Mouse (Mus musculus) naive thymus-derived CD4-positive, alpha-beta T cell, adult 2 months (primary cell): Measurements from ENCODE around the gene Lgals12.

Experiments
- DNase-seq: peaks from one replicate; pipeline ENCODE4 v3.0.0-alpha.2; 2011; ENCODE audit warnings: low read depth

Lgals12 gene

GRCm38 (mm10) chr19:7583599-7583998, 23.4 kb downstream of the Lgals12 start:
- DNase-seq, result no peak

DNA sequence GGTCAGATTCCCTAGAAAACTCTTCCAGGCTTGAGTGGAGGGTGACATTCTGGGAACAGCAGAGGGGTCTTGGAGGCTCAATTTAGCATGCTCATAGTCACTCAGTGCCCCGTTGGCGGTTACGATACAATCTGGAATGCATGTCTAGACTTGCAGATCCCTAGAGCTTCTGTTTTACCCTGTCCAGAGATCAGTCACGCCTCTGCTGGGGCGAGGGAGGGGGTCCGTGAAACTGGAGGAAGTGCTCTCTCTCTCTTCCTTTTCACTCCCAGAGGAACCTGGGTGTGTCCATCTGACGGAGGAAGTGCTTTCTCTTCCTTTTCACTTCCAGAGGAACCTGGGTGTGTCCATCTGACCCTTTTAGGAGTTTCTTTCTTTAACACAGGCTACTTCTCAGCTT, 23.9 kb downstream of the Lgals12 start:
- no peak for DNase-seq

DNA sequence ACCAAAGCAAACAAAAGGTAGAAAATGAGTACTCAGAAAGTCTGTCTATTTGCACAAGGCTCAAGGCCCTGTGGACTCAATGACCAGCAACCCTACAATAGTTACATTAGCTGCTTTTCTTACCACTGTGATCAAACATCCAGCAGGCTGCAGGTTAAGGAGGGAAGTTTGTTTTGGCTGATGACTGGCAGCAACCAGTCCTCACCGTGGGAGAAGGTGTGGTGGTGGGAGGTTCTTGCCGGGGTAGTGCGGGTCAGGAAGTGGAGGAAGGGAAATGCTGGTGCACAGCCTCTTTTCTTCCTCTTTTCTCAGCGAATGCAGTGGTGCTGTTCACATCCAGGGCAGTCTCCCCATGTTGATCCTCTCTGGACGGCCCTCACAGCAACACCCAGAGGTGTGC, 26.0 kb downstream of the Lgals12 start:
- DNase-seq, result no peak

DNA sequence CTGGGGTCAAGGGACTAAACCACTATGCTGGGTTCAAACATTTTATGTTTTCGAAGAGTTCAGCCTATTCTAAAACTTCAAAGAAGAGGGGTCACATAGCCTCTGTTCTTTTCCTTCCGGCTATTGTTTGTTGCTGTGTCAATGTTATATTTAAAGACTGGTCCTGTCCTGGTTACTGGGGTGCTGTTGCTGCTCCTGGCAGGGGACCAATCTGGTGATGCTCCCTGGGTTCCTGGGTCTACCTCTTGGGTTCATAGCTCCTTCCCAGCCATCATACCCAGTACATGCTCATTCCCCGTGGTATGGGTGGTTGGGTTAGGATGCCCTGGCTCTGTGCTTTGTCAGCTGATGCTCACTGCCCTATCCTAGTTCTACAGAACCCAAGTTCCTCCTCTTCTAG, 29.3 kb downstream of the Lgals12 start:
- no peak for DNase-seq

- DNase-seq, result no peak
Measured at GRCm38 (mm10) chr19:7576180-7576579, 30.8 kb downstream of the Lgals12 start.

- DNase-seq, result peak; percentile 14
Measured at GRCm38 (mm10) chr19:7569650-7570049, 37.3 kb downstream of the Lgals12 start.

GRCm38 (mm10) chr19:7568364-7568763, 38.6 kb downstream of the Lgals12 start:
- no peak for DNase-seq

DNA sequence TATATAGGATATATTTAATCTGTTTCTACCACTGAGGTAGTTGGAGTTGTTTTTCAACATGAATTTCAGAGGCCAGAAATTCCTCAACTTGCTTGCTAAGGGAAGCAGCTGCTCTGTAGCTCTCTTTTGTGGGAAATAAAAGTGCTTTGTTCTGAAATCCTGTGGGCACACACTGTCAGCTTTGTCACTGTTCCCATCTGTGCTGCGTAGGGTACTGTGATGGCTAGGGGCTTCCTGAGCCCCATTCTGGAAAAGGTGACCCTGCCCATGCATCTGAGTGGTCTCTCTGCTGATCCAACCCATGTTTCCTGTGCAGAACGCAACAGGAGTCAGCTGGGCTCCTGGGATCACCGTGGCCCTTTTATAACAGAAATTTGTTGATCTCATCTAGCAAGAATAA, 40.2 kb downstream of the Lgals12 start:
- no peak for DNase-seq

- DNase-seq, result no peak
Measured at GRCm38 (mm10) chr19:7564457-7564856, 42.5 kb downstream of the Lgals12 start.

DNA sequence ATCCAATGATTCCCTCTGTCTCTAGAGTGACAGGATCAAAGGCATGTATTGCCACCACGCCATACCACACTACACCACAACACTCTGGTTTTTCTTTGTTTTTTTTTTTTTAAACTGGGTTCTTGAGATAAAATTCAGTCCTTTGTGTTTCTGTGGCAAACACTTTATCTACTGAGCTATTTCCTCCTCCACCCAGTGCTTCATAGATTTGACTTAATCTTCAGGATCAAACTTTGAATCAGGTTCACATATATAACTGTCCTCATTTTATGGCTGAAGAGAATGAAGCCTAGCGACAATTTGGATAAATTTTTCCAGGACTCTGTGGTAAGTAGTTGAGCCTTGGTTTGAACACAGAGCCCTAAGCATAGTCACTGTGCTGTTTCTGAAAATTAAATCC, 43.3 kb downstream of the Lgals12 start:
- no peak for DNase-seq

DNA sequence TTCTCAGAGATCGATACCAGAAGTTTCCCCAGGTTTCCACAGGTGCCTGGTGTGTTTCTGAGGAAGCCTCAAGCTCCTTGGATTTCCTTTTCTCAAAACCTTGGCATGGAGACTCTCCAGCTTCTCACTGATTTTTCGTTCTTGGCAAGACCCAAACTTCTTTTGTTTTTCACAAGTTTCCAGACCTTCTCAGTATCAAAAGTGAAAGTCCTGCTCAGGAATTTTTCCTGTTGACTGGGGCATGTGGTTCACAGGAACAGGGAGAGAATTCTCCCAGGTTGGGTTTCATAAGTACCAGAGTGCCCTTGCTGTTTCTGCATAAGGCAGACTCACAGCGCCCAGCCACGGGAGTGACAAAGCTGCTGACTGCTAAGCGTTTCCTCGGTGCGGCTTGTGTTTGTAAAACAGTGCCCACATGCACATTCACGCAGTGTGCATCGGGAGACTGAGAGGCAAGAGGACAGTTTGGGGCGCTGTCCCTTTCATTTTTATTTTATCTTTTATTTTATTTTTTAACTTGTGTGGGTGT, 44.3 kb downstream of the Lgals12 start:
- DNase-seq, result no peak

- DNase-seq, result peak; percentile 13
Measured at GRCm38 (mm10) chr19:7561456-7561855, 45.5 kb downstream of the Lgals12 start.

DNA sequence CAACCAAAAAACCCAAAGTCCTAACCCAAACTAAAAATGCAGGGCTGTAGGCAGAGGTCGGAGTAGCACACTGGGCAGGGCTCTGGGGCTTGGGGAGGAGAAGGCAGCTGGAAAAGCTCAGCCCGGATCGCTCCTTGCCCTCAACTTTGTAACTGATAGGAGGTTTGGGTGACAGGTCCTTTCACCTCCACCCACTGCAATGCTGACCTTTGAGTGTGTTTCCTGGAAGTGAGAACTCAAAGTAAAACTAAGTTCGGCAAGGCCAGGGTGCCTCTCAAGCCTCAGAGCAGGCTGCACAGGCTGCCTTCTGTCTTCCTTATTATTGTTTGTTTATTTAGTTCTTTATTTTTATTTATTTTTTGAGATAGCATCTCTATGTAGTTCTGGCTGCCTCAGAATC, 47.0 kb downstream of the Lgals12 start:
- no peak for DNase-seq

- peak; percentile 41 for DNase-seq
Measured at GRCm38 (mm10) chr19:7558675-7559074, 48.3 kb downstream of the Lgals12 start.

DNA sequence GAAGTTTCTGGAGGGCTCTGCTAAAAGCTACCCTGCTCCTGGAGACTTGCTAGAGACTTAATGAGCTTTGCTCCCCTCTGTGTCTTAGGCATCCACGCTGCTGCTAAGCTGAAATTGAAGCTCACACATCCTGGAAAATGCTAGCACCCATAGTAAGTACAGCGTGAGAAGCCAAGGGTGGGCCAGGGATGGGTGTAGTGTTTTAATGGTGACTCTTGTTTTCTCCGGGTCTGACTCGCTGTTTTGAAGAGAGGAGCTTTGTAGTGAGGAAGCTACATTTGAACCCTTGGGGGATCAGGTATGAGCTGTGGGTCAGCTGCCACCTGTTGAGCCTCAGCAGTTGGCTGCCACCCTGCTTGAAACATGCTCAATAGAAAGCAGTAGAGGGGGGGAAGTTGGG, 49.1 kb downstream of the Lgals12 start:
- DNase-seq, result no peak

DNA sequence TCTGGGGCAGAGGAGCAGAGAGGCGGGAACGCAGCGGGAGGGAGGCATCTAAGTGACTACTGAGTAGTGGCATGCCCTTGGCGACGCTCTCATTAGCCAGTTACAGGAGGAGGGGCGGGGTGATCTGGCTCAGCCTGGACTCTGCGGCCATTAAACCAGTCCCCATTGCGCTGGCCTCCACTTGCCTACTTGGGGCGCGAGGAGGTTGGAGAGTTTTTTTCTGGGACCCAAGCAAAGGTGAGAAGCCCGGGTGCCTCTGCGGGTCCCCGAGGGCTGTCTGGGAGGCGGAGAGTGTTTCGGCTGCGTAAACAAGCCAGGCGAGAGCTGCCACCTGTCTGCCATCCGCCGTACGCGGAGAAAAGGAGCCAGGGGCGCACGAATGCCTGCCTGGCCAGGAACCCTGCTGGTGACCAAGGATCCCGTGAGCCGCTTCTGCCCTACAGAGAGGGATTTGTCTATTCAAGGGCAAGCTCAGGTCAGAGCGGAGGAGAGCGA, 49.6 kb downstream of the Lgals12 start, which contains the start of gene Pla2g16:
TSS of gene Pla2g16 (plus strand) at position 132 of the 495 bp plus-strand sequence.
- peak; percentile 63 for DNase-seq

DNA sequence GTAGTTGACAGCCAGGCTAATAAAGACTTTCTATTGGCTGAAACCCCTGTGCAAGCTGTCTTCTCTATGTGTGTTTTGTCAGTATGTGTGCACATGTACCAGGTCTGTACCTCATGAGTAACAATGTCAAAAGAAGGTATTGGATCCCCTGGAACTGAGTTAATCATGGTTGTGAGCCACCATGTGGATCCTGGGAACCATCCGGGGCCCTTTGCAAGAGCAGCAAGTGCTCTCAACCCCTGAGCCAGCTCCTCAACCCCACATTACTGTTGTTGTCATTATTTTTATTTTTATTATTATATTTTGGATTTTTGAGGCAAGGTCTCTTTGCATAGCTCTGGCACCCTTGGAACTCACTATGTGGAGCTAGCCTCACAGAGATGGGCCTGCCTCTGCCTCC, 50.4 kb downstream of the Lgals12 start:
- no peak for DNase-seq

GRCm38 (mm10) chr19:7554881-7555280, 52.1 kb downstream of the Lgals12 start:
- DNase-seq, result no peak

GRCm38 (mm10) chr19:7553441-7553840, 53.6 kb downstream of the Lgals12 start:
- no peak for DNase-seq

- no peak for DNase-seq
Measured at GRCm38 (mm10) chr19:7552301-7552673, 54.7 kb downstream of the Lgals12 start.

DNA sequence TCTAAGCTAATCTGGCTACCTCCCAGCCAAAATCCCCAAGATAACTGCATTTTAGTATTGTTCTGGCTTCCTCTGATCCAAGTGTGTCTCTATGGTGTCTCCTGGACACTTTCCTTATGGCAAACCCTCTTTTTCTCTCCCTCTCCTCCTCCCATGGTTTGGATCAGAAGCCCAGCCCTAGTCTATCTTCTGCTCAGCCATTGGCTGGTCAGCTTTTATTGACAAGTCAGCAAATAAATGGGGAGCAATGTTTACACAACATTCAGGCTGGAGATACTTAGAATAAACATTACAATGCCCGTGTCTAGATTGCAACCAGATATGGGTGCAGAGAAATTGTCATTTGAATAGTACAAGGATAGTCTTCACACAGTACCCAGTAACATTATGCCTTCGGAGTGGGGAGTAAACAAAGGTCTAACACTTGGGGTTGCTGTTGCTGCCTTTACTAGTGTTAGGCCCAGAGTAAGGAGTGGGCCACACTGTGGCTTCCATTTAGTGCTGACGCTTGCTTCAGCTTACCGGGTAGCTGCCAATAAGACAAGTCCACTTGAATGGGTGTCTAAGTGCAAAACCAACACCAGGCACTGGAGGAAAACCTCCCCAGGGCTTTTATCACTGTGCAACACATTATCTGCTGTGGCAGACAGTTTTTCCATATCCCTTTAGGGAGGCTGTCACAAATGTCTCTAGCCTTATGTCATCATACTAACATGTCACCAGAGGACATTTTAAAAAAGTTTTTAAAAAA, 55.3 kb downstream of the Lgals12 start:
- DNase-seq, result no peak

- DNase-seq, result no peak
Measured at GRCm38 (mm10) chr19:7548924-7549323, 58.1 kb downstream of the Lgals12 start.
